Mouse (Mus musculus): Measurements from ENCODE around the gene Hexa. TPM values are rescaled to one million over a fixed set of nuclear protein-coding genes. Genes with fewer than 3 reads are reported as not detected.

The Hexa gene
- polyA plus RNA-seq, 1 experiment from 2014 or later: 53.3 TPM

GRCm38 (mm10) chr9:59571852-59572251 is 32.5 kb downstream of the Hexa start:
- H3K4me1 ChIP-seq (ENCODE audit: control insufficient read depth, insufficient read depth, low read length): no peaks in the 10 kb centered on the region
- ATAC-seq (ENCODE audit: low FRiP score): no peak
- H3K9me3 ChIP-seq (ENCODE audit: control insufficient read depth, low read length): no peaks in the 10 kb centered on the region
- peaks cover 9% of the 10 kb centered on the region; the same call in 1 of the 2 replicates for H3K27me3 ChIP-seq (ENCODE audit: control insufficient read depth, insufficient read depth, low read length)
- H3K9ac ChIP-seq (ENCODE audit: low read length): no peak overlapping the region
- no peak for DNase-seq (ENCODE audit: low spot score, missing footprints)
- H3K4me2 ChIP-seq: no peak overlapping the region
- no peaks in the 10 kb centered on the region for H3K36me3 ChIP-seq (ENCODE audit: control insufficient read depth, insufficient read depth, low read length)
- no peak overlapping the region for H3K4me3 ChIP-seq (ENCODE audit: low read depth, low read length)
- H3K27ac ChIP-seq (ENCODE audit: low read depth, low read length): no peak overlapping the region
- 75% methylated on average over 2 of the region's 2 CpGs for WGBS

GRCm38 (mm10) chr9:59577401-59577800 is 38.1 kb downstream of the Hexa start:
- H3K4me3 ChIP-seq (ENCODE audit: low read depth, low read length): peak overlapping the region; percentile 35
- H3K36me3 ChIP-seq (ENCODE audit: control insufficient read depth, insufficient read depth, low read length): no peaks in the 10 kb centered on the region
- peak overlapping the region; percentile 55 for H3K4me2 ChIP-seq
- H3K9ac ChIP-seq (ENCODE audit: low read length): no peak overlapping the region
- ATAC-seq (ENCODE audit: low FRiP score) (no peak), DNase-seq (ENCODE audit: low spot score, missing footprints) (no peak)
- 13% methylated on average over 13 of the region's 13 CpGs for WGBS
- H3K9me3 ChIP-seq (ENCODE audit: control insufficient read depth, low read length): no peaks in the 10 kb centered on the region
- no peak overlapping the region for H3K27ac ChIP-seq (ENCODE audit: low read depth, low read length)
- peaks cover 9% of the 10 kb centered on the region; the same call in 1 of the 2 replicates for H3K4me1 ChIP-seq (ENCODE audit: control insufficient read depth, insufficient read depth, low read length)
- peaks cover 15% of the 10 kb centered on the region; the same call in 1 of the 2 replicates for H3K27me3 ChIP-seq (ENCODE audit: control insufficient read depth, insufficient read depth, low read length)

GRCm38 (mm10) chr9:59577844-59578504 is 38.6 kb downstream of the Hexa start, which contains the start of gene Celf6:
Celf6 (plus strand) TSS chr9:59577917.
- H3K4me1 ChIP-seq (ENCODE audit: control insufficient read depth, insufficient read depth, low read length): peaks cover 9% of the 10 kb centered on the region; the same call in 1 of the 2 replicates
- H3K9ac ChIP-seq (ENCODE audit: low read length): peak within 1 kb of the TSS; percentile 9; the same call in 1 of the 2 replicates
- H3K9me3 ChIP-seq (ENCODE audit: control insufficient read depth, low read length): no peaks in the 10 kb centered on the region
- peak within 1 kb of the TSS; percentile 55 for H3K4me2 ChIP-seq
- peak within 1 kb of the TSS; percentile 35 for H3K4me3 ChIP-seq (ENCODE audit: low read depth, low read length)
- WGBS: under 1% methylated on average over 51 of the region's 61 CpGs
- H3K36me3 ChIP-seq (ENCODE audit: control insufficient read depth, insufficient read depth, low read length): no peaks in the 10 kb centered on the region
- no peak within 1 kb of the TSS for H3K27ac ChIP-seq (ENCODE audit: low read depth, low read length)
- peak; percentile 100 for DNase-seq (ENCODE audit: low spot score, missing footprints)
- ATAC-seq (ENCODE audit: low FRiP score): peak; percentile 98
- peaks cover 15% of the 10 kb centered on the region; the same call in 1 of the 2 replicates for H3K27me3 ChIP-seq (ENCODE audit: control insufficient read depth, insufficient read depth, low read length)

- DNase-seq (ENCODE audit: low spot score, missing footprints) (no peak), ATAC-seq (ENCODE audit: low FRiP score) (no peak)
- Histone ChIP-seq H3K36me3 (ENCODE audit: control insufficient read depth, insufficient read depth, low read length) (no peaks in the 10 kb centered on the region), H3K4me2 (peak overlapping the region; percentile 55), H3K9me3 (ENCODE audit: control insufficient read depth, low read length) (no peaks in the 10 kb centered on the region), H3K4me1 (ENCODE audit: control insufficient read depth, insufficient read depth, low read length) (peaks cover 9% of the 10 kb centered on the region; the same call in 1 of the 2 replicates), H3K27ac (ENCODE audit: low read depth, low read length) (no peak overlapping the region), H3K9ac (ENCODE audit: low read length) (peak overlapping the region; percentile 9; the same call in 1 of the 2 replicates), H3K27me3 (ENCODE audit: control insufficient read depth, insufficient read depth, low read length) (peaks cover 15% of the 10 kb centered on the region; the same call in 1 of the 2 replicates), H3K4me3 (ENCODE audit: low read depth, low read length) (peak overlapping the region; percentile 35)
- 1% methylated on average over 16 of the region's 20 CpGs for WGBS
These were observed 39.1 kb downstream of the Hexa start for GRCm38 (mm10) chr9:59578505-59578867.

- 7% methylated on average over 13 of the region's 13 CpGs for WGBS
- H3K36me3 ChIP-seq (ENCODE audit: control insufficient read depth, insufficient read depth, low read length): no peaks in the 10 kb centered on the region
- peak overlapping the region; percentile 22; the same call in 1 of the 2 replicates for H3K4me2 ChIP-seq
- peak; percentile 95 for DNase-seq (ENCODE audit: low spot score, missing footprints)
- no peak overlapping the region for H3K9ac ChIP-seq (ENCODE audit: low read length)
- peaks cover 9% of the 10 kb centered on the region for H3K4me1 ChIP-seq (ENCODE audit: control insufficient read depth, insufficient read depth, low read length)
- peak; percentile 73 for ATAC-seq (ENCODE audit: low FRiP score)
- no peak overlapping the region for H3K4me3 ChIP-seq (ENCODE audit: low read depth, low read length)
- H3K27ac ChIP-seq (ENCODE audit: low read depth, low read length): no peak overlapping the region
- no peaks in the 10 kb centered on the region for H3K9me3 ChIP-seq (ENCODE audit: control insufficient read depth, low read length)
- H3K27me3 ChIP-seq (ENCODE audit: control insufficient read depth, insufficient read depth, low read length): peaks cover 7% of the 10 kb centered on the region; the same call in 1 of the 2 replicates
These were observed 45.5 kb downstream of the Hexa start for GRCm38 (mm10) chr9:59584871-59585308.

- DNase-seq (ENCODE audit: low spot score, missing footprints) (no peak), ATAC-seq (ENCODE audit: low FRiP score) (no peak)
- H3K27ac ChIP-seq (ENCODE audit: low read depth, low read length): no peak overlapping the region
- H3K4me2 ChIP-seq: no peak overlapping the region
- no peaks in the 10 kb centered on the region for H3K36me3 ChIP-seq (ENCODE audit: control insufficient read depth, insufficient read depth, low read length)
- no peak overlapping the region for H3K4me3 ChIP-seq (ENCODE audit: low read depth, low read length)
- H3K9me3 ChIP-seq (ENCODE audit: control insufficient read depth, low read length): no peaks in the 10 kb centered on the region
- 56% methylated on average over 5 of the region's 5 CpGs for WGBS
- H3K27me3 ChIP-seq (ENCODE audit: control insufficient read depth, insufficient read depth, low read length): peaks cover 7% of the 10 kb centered on the region; the same call in 1 of the 2 replicates
- peaks cover 9% of the 10 kb centered on the region for H3K4me1 ChIP-seq (ENCODE audit: control insufficient read depth, insufficient read depth, low read length)
- no peak overlapping the region for H3K9ac ChIP-seq (ENCODE audit: low read length)
These were observed 48.9 kb downstream of the Hexa start for GRCm38 (mm10) chr9:59588252-59588651.

GRCm38 (mm10) chr9:59588710-59589671 is 49.7 kb downstream of the Hexa start:
- Histone ChIP-seq H3K27ac (ENCODE audit: low read depth, low read length) (0 out of 2 replicates have a peak overlapping the region, but pooled peaks have one; percentile 17), H3K9ac (ENCODE audit: low read length) (no peak overlapping the region), H3K36me3 (ENCODE audit: control insufficient read depth, insufficient read depth, low read length) (no peaks in the 10 kb centered on the region), H3K4me3 (ENCODE audit: low read depth, low read length) (no peak overlapping the region), H3K27me3 (ENCODE audit: control insufficient read depth, insufficient read depth, low read length) (peaks cover 7% of the 10 kb centered on the region; the same call in 1 of the 2 replicates), H3K4me2 (peak overlapping the region; percentile 19), H3K9me3 (ENCODE audit: control insufficient read depth, low read length) (no peaks in the 10 kb centered on the region), H3K4me1 (ENCODE audit: control insufficient read depth, insufficient read depth, low read length) (peaks cover 9% of the 10 kb centered on the region)
- peak; percentile 88 for DNase-seq (ENCODE audit: low spot score, missing footprints)
- 25% methylated on average over 12 of the region's 12 CpGs for WGBS
- ATAC-seq (ENCODE audit: low FRiP score): peak; percentile 87; the same call in 1 of the 2 replicates

GRCm38 (mm10) chr9:59589703-59590439 is 50.5 kb downstream of the Hexa start:
- no peak overlapping the region for H3K4me3 ChIP-seq (ENCODE audit: low read depth, low read length)
- H3K9ac ChIP-seq (ENCODE audit: low read length): no peak overlapping the region
- no peaks in the 10 kb centered on the region for H3K36me3 ChIP-seq (ENCODE audit: control insufficient read depth, insufficient read depth, low read length)
- DNase-seq (ENCODE audit: low spot score, missing footprints) (no peak), ATAC-seq (ENCODE audit: low FRiP score) (no peak)
- H3K27ac ChIP-seq (ENCODE audit: low read depth, low read length): no peak overlapping the region
- H3K4me1 ChIP-seq (ENCODE audit: control insufficient read depth, insufficient read depth, low read length): peaks cover 9% of the 10 kb centered on the region
- no peak overlapping the region for H3K4me2 ChIP-seq
- H3K9me3 ChIP-seq (ENCODE audit: control insufficient read depth, low read length): no peaks in the 10 kb centered on the region
- peaks cover 7% of the 10 kb centered on the region; the same call in 1 of the 2 replicates for H3K27me3 ChIP-seq (ENCODE audit: control insufficient read depth, insufficient read depth, low read length)
- WGBS: 85% methylated on average over 10 of the region's 10 CpGs

Measured in midbrain, embryonic 11.5 days (tissue).